In the genomic region with DNA sequence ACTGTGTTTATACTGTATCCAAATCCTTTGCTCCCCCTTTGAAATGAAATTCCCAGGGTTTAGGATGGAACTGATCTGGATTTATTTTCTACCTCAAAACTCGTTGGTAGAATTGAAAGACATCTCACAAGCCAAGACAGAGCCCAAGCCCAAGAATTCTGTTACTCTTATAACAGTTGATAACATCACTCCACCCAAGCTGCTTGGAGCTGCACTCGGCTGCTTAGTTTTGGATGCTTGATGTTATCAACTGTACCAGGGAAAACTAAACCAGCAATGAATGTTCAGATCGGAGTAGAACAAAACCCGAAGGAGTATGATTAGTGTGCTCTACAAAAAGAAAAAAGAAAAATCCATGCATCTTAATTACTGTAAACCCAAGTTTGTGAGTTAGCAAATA, we compare ENCODE assay signal across 24 mouse cellular contexts.
"Had no signal": no experiment of that assay in that cellular context is flagged by ENCODE, and none has a peak within 500 bp of the region (broad histone marks: within the 10 kb centered on the region; RNA-seq: fewer than 3 reads in every experiment).

No protein-coding gene starts in this region.

- H3K4me1 ChIP-seq: heart, embryonic 10.5 days; hindbrain, embryonic 10.5 days; hindbrain, embryonic 12.5 days; hindbrain, embryonic 15.5 days; kidney, embryonic 15.5 days; limb, embryonic 13.5 days; limb, embryonic 15.5 days had no signal

- H3K36me3 ChIP-seq: heart, embryonic 10.5 days; heart, embryonic 12.5 days; hindbrain, embryonic 10.5 days; hindbrain, embryonic 12.5 days; hindbrain, embryonic 15.5 days; kidney, embryonic 15.5 days; limb, embryonic 13.5 days; limb, embryonic 15.5 days had no signal

- H3K4me3 ChIP-seq: gastrocnemius, adult 2 months; heart, embryonic 10.5 days; heart, embryonic 12.5 days; hindbrain, embryonic 10.5 days; hindbrain, embryonic 12.5 days; hindbrain, embryonic 15.5 days; kidney, embryonic 15.5 days; limb, embryonic 13.5 days; limb, embryonic 15.5 days had no signal

- H3K27me3 ChIP-seq: heart, embryonic 12.5 days; hindbrain, embryonic 12.5 days; hindbrain, embryonic 15.5 days; kidney, embryonic 15.5 days; limb, embryonic 13.5 days; limb, embryonic 15.5 days had no signal

- ATAC-seq: forebrain, embryonic 16.5 days; hindbrain, postnatal 0 days; intestine, embryonic 16.5 days had no signal

- H3K9ac ChIP-seq: heart, embryonic 12.5 days; hindbrain, embryonic 12.5 days; hindbrain, embryonic 15.5 days; kidney, embryonic 15.5 days; limb, embryonic 13.5 days; limb, embryonic 15.5 days had no signal

- H3K4me2 ChIP-seq: heart, embryonic 12.5 days; hindbrain, embryonic 12.5 days; hindbrain, embryonic 15.5 days; kidney, embryonic 15.5 days; limb, embryonic 13.5 days; limb, embryonic 15.5 days had no signal

- DNase-seq: gastrocnemius, adult 2 months; gastrocnemius, postnatal 10 days; gastrocnemius, postnatal 25 days; heart, adult 18-20 months; heart, postnatal 10 days; heart, postnatal 4 days; kidney, adult 11 months; kidney, postnatal 14 days; kidney, postnatal 36 days; layer of hippocampus, adult 9-11 months; layer of hippocampus, postnatal 36 days; left cerebral cortex, postnatal 4 days had no signal

- H3K9me3 ChIP-seq: heart, embryonic 10.5 days; heart, embryonic 12.5 days; hindbrain, embryonic 10.5 days; hindbrain, embryonic 12.5 days; hindbrain, embryonic 15.5 days; kidney, embryonic 15.5 days; limb, embryonic 13.5 days; limb, embryonic 15.5 days had no signal

- H3K27ac ChIP-seq: gastrocnemius, adult 2 months; heart, embryonic 10.5 days; hindbrain, embryonic 10.5 days; hindbrain, embryonic 12.5 days; hindbrain, embryonic 15.5 days; hindbrain, postnatal 0 days; kidney, embryonic 15.5 days; kidney, postnatal 0 days; limb, embryonic 13.5 days; limb, embryonic 15.5 days had no signal
